Mouse (Mus musculus) mature B cell (primary cell): ENCODE measurements around the gene Erh.

Experiments used
- in situ Hi-C: fragments of 300-500 bp; cut with MboI; formaldehyde crosslinking; loops from 2 replicates; pipeline ENCODE4 v1.14.3; 2019

Gene Erh

GRCm38 (mm10) chr12:80615371-80616257 lies 28.5 kb downstream of the Erh start:
- in situ Hi-C loops: no loop called here

- in situ Hi-C loops: no loop called here
Measured at GRCm38 (mm10) chr12:80612113-80612791, 31.9 kb downstream of the Erh start.

GRCm38 (mm10) chr12:80609928-80610327 lies 34.2 kb downstream of the Erh start:
- in situ Hi-C loops: no loop called here

GRCm38 (mm10) chr12:80608576-80608975 lies 35.6 kb downstream of the Erh start:
- in situ Hi-C loops: no loop called here

GRCm38 (mm10) chr12:80604218-80604617 lies 39.9 kb downstream of the Erh start:
- in situ Hi-C loops: no loop called here

- in situ Hi-C loops: no loop called here
Measured at GRCm38 (mm10) chr12:80603566-80603965, 40.6 kb downstream of the Erh start.

GRCm38 (mm10) chr12:80602432-80602831 lies 41.7 kb downstream of the Erh start:
- in situ Hi-C loops: no loop called here

- in situ Hi-C loops: no loop called here
Measured at GRCm38 (mm10) chr12:80601597-80602269, 42.4 kb downstream of the Erh start.

DNA sequence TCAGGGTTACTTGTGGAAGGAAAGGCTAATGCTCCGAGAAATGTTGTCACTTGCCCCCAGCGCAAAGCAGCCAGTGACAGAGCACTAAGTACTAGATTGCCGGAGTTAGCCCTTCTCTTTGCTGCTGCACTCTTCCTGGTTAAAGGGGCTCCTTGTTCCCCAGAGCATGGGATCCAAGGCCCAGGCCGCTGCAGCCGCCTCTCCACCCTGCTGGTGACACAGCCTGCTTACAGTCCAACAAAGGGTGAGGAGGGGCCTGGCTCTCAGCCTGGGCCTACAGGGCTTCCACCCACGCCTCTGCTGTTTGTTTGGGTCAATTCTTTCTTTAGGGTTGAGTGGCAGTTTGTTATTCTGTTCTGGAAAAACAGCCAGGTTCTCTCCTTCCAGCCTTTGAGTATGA lies 45.4 kb downstream of the Erh start:
- in situ Hi-C loops: no loop called here

DNA sequence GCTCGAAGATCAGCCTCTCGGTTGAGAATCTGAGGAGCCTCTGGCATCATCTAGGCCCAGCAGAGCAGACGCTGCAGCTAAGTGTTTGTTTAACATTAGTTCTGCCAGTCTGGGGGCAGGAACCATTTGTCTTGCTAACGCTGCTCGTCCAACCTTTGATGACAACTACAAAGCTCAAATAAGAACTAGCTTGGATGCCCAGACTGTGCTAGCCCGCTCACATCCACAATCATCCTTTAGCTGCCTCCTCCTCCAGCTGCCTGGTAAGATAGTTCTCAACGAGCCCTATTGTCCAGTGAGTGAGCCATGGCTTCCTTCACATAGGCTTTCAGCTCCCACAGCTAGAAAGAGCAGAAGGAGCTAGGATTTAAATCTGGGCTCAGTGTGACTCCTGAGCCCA lies 45.9 kb downstream of the Erh start:
- in situ Hi-C loops: no loop called here

GRCm38 (mm10) chr12:80595968-80596367 lies 48.2 kb downstream of the Erh start:
- in situ Hi-C loops: no loop called here

- in situ Hi-C loops: no loop called here
Measured at GRCm38 (mm10) chr12:80595566-80595965, 48.6 kb downstream of the Erh start.

- in situ Hi-C loops: no loop called here
Measured at GRCm38 (mm10) chr12:80594781-80595180, 49.4 kb downstream of the Erh start.

DNA sequence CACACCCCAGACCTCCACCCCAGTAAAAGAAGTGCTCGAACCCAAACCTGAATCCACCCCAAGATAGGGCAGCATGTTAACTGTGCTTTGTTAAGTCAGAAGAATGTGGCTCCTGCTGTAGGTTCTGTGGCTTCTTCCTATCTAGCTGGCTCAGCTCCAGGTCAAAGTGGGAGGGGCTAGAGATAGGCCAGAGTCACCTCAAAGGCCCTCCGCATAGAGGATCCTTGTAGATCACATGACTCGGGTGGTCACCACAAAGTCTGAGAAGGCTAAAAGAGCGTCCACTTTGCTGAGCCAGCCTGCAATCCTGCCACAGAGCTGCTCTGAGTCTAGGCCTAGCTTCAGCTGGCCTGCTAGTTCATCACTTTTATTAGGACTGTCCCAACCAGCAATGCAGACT lies 50.0 kb downstream of the Erh start:
- in situ Hi-C loops: no loop called here

DNA sequence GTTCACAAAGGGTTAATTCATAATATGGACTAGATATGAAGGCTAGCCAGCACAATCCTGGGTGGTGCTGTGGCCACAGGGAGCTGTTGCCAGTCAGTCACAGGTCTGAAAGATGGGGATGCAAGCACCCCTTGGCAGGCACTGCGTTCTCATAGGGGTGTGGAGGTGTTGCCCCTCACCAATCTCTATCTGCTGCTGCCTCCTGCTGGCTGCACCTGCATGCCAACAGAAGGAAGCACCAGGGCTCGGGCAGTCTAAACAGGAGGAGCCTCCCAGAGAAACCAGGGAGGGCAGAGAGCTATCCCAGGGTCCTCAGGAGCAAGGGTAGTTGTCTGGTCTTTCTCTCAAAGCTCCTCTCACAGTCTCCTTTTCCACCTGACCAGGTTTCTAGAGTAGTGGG lies 59.2 kb downstream of the Erh start:
- in situ Hi-C loops: no loop called here
